15 mouse cellular contexts compared by ENCODE assay signal in the genomic region with DNA sequence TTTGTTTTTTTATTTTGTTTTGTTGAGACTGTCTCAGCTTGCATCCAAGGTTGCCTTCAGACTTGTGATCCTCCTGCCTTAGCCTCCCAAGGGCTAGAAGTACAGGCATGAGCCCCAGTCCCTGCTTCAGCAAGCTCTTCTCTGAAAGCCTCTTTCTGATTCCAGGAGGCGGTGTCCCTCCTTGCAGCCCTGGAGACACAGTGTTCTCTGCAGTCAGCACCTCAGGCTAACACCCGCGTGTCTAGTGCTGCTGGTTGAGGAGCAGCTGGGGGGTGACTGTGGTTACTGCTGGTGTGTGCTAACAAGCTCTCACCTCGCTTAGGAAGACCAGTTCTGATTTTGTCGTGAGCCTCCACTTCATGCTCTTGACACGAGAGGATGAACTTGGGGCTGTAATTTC.
"Had no signal": no experiment of that assay in that cellular context is flagged by ENCODE, and none has a peak within 500 bp of the region (broad histone marks: within the 10 kb centered on the region; RNA-seq: fewer than 3 reads in every experiment).

No protein-coding gene starts in this region.

- H3K9ac ChIP-seq: lung, embryonic 14.5 days; midbrain, embryonic 12.5 days; neural tube, embryonic 13.5 days; neural tube, embryonic 15.5 days had no signal

- H3K36me3 ChIP-seq: neural tube, embryonic 15.5 days had no signal

- H3K4me2 ChIP-seq: lung, embryonic 14.5 days; midbrain, embryonic 12.5 days; neural tube, embryonic 13.5 days; neural tube, embryonic 15.5 days had no signal

- DNase-seq: lung, adult 18-20 months; lung, embryonic 14.5 days; lung, postnatal 10 days; lung, postnatal 4 days; midbrain, embryonic 14.5 days; right cerebral cortex, postnatal 14 days; thymus, adult 2 months; thymus, postnatal 25 days; thymus, postnatal 4 days had no signal

- H3K4me3 ChIP-seq: midbrain, embryonic 10.5 days; midbrain, embryonic 12.5 days; myocyte; neural tube, embryonic 13.5 days; neural tube, embryonic 15.5 days had no signal

- ATAC-seq: midbrain, embryonic 16.5 days had no signal

- H3K27me3 ChIP-seq: midbrain, embryonic 12.5 days; neural tube, embryonic 13.5 days; neural tube, embryonic 15.5 days had no signal

- H3K9me3 ChIP-seq: midbrain, embryonic 10.5 days; midbrain, embryonic 12.5 days; neural tube, embryonic 13.5 days; neural tube, embryonic 15.5 days had no signal

- H3K27ac ChIP-seq: midbrain, embryonic 10.5 days; midbrain, embryonic 12.5 days; neural tube, embryonic 13.5 days; neural tube, embryonic 15.5 days had no signal
